Mouse (Mus musculus): ENCODE measurements at regions not wholly inside any gene's neighbourhood (a gene's known extent, or its start where the extent isn't known, plus 50 kb on each side); places are given as distances from the start of the nearest gene placed in this dataset.
A peak's percentile ranks its signal among the peaks of the same experiment; 100 is the strongest.

- no peak for DNase-seq (ENCODE audit: low spot score)
- H3K4me2 ChIP-seq (ENCODE audit: low read depth, low read length, poor library complexity, severe bottlenecking), result no peak overlapping the region
- no peaks in the 10 kb centered on the region for H3K27me3 ChIP-seq (ENCODE audit: insufficient read depth, low read length)
- no peaks in the 10 kb centered on the region for H3K9me3 ChIP-seq (ENCODE audit: low read length)
- no peaks in the 10 kb centered on the region for H3K4me1 ChIP-seq (ENCODE audit: insufficient read depth, low read length)
- H3K4me3 ChIP-seq (ENCODE audit: low read depth, low read length), result no peak overlapping the region
- no peak overlapping the region for H3K27ac ChIP-seq (ENCODE audit: low read depth, low read length)
- no peak overlapping the region for H3K9ac ChIP-seq (replicated peaks; ENCODE audit: low read length, poor library complexity, severe bottlenecking)
- ATAC-seq (ENCODE audit: low FRiP score), result no peak
- TF ChIP-seq CTCF (IDR thresholded peaks at IDR 0.05), result no peak
- no peaks in the 10 kb centered on the region for H3K36me3 ChIP-seq (ENCODE audit: insufficient read depth, low read length)
- 24% methylated on average over 3 of the region's 3 CpGs for WGBS
These were observed 1340.9 kb upstream of the Adgrl3 start for GRCm38 (mm10) chr5:79679051-79679450.

GRCm38 (mm10) chr5:79680321-79680720, 1339.6 kb upstream of the Adgrl3 start:
- H3K9me3 ChIP-seq (ENCODE audit: low read length), result no peaks in the 10 kb centered on the region
- ATAC-seq (ENCODE audit: low FRiP score) (no peak), DNase-seq (ENCODE audit: low spot score) (no peak)
- H3K27me3 ChIP-seq (ENCODE audit: insufficient read depth, low read length), result no peaks in the 10 kb centered on the region
- no peaks in the 10 kb centered on the region for H3K36me3 ChIP-seq (ENCODE audit: insufficient read depth, low read length)
- H3K4me1 ChIP-seq (ENCODE audit: insufficient read depth, low read length), result no peaks in the 10 kb centered on the region
- H3K4me3 ChIP-seq (ENCODE audit: low read depth, low read length), result no peak overlapping the region
- H3K4me2 ChIP-seq (ENCODE audit: low read depth, low read length, poor library complexity, severe bottlenecking), result no peak overlapping the region
- no peak for TF ChIP-seq CTCF (IDR thresholded peaks at IDR 0.05)
- H3K27ac ChIP-seq (ENCODE audit: low read depth, low read length), result no peak overlapping the region
- H3K9ac ChIP-seq (replicated peaks; ENCODE audit: low read length, poor library complexity, severe bottlenecking), result no peak overlapping the region

GRCm38 (mm10) chr5:79706631-79707030, 1313.3 kb upstream of the Adgrl3 start:
- H3K9me3 ChIP-seq (ENCODE audit: low read length), result no peaks in the 10 kb centered on the region
- no peak overlapping the region for H3K4me2 ChIP-seq (ENCODE audit: low read depth, low read length, poor library complexity, severe bottlenecking)
- DNase-seq (ENCODE audit: low spot score), result no peak
- no peak for ATAC-seq (ENCODE audit: low FRiP score)
- no peak overlapping the region for H3K9ac ChIP-seq (replicated peaks; ENCODE audit: low read length, poor library complexity, severe bottlenecking)
- no peaks in the 10 kb centered on the region for H3K4me1 ChIP-seq (ENCODE audit: insufficient read depth, low read length)
- WGBS, result 73% methylated on average over 1 of the region's 1 CpGs
- no peak for TF ChIP-seq CTCF (IDR thresholded peaks at IDR 0.05)
- no peak overlapping the region for H3K27ac ChIP-seq (ENCODE audit: low read depth, low read length)
- no peak overlapping the region for H3K4me3 ChIP-seq (ENCODE audit: low read depth, low read length)
- no peaks in the 10 kb centered on the region for H3K36me3 ChIP-seq (ENCODE audit: insufficient read depth, low read length)
- H3K27me3 ChIP-seq (ENCODE audit: insufficient read depth, low read length), result no peaks in the 10 kb centered on the region

- peak; percentile 32 for DNase-seq (ENCODE audit: low spot score)
- no peak for TF ChIP-seq CTCF (IDR thresholded peaks at IDR 0.05)
These were observed 1285.1 kb upstream of the Adgrl3 start for GRCm38 (mm10) chr5:79734885-79735284.

GRCm38 (mm10) chr5:79784391-79784790, 1235.5 kb upstream of the Adgrl3 start:
- H3K9me3 ChIP-seq (ENCODE audit: low read length), result no peaks in the 10 kb centered on the region
- no peak overlapping the region for H3K9ac ChIP-seq (replicated peaks; ENCODE audit: low read length, poor library complexity, severe bottlenecking)
- H3K4me3 ChIP-seq (ENCODE audit: low read depth, low read length), result no peak overlapping the region
- H3K4me1 ChIP-seq (ENCODE audit: insufficient read depth, low read length), result no peaks in the 10 kb centered on the region
- H3K27me3 ChIP-seq (ENCODE audit: insufficient read depth, low read length), result no peaks in the 10 kb centered on the region
- no peak for TF ChIP-seq CTCF (IDR thresholded peaks at IDR 0.05)
- peak; percentile 0 for DNase-seq (ENCODE audit: low spot score)
- no peak overlapping the region for H3K4me2 ChIP-seq (ENCODE audit: low read depth, low read length, poor library complexity, severe bottlenecking)
- 38% methylated on average over 1 of the region's 1 CpGs for WGBS
- H3K36me3 ChIP-seq (ENCODE audit: insufficient read depth, low read length), result no peaks in the 10 kb centered on the region
- no peak overlapping the region for H3K27ac ChIP-seq (ENCODE audit: low read depth, low read length)
- ATAC-seq (ENCODE audit: low FRiP score), result no peak

More at GRCm38 (mm10) chr5:79734885-79735284, 1285.1 kb upstream of the Adgrl3 start:
- no peak for ATAC-seq (ENCODE audit: low FRiP score)
- H3K27me3 ChIP-seq (ENCODE audit: insufficient read depth, low read length), result no peaks in the 10 kb centered on the region
- WGBS, result 69% methylated on average over 5 of the region's 5 CpGs
- H3K9ac ChIP-seq (replicated peaks; ENCODE audit: low read length, poor library complexity, severe bottlenecking), result no peak overlapping the region
- no peaks in the 10 kb centered on the region for H3K9me3 ChIP-seq (ENCODE audit: low read length)
- no peaks in the 10 kb centered on the region for H3K4me1 ChIP-seq (ENCODE audit: insufficient read depth, low read length)
- no peak overlapping the region for H3K4me3 ChIP-seq (ENCODE audit: low read depth, low read length)
- H3K4me2 ChIP-seq (ENCODE audit: low read depth, low read length, poor library complexity, severe bottlenecking), result no peak overlapping the region
- no peaks in the 10 kb centered on the region for H3K36me3 ChIP-seq (ENCODE audit: insufficient read depth, low read length)
- no peak overlapping the region for H3K27ac ChIP-seq (ENCODE audit: low read depth, low read length)

- no peaks in the 10 kb centered on the region for H3K27me3 ChIP-seq (ENCODE audit: insufficient read depth, low read length)
- no peaks in the 10 kb centered on the region for H3K4me1 ChIP-seq (ENCODE audit: insufficient read depth, low read length)
- H3K4me3 ChIP-seq (ENCODE audit: low read depth, low read length), result no peak overlapping the region
- H3K9ac ChIP-seq (replicated peaks; ENCODE audit: low read length, poor library complexity, severe bottlenecking), result no peak overlapping the region
- no peak for TF ChIP-seq CTCF (IDR thresholded peaks at IDR 0.05)
- no peak overlapping the region for H3K27ac ChIP-seq (ENCODE audit: low read depth, low read length)
- DNase-seq (ENCODE audit: low spot score) (no peak), ATAC-seq (ENCODE audit: low FRiP score) (no peak)
- H3K9me3 ChIP-seq (ENCODE audit: low read length), result no peaks in the 10 kb centered on the region
- H3K36me3 ChIP-seq (ENCODE audit: insufficient read depth, low read length), result no peaks in the 10 kb centered on the region
- H3K4me2 ChIP-seq (ENCODE audit: low read depth, low read length, poor library complexity, severe bottlenecking), result no peak overlapping the region
These were observed 1193.4 kb upstream of the Adgrl3 start for GRCm38 (mm10) chr5:79826531-79826930.

All from midbrain, postnatal 0 days (tissue).